In genomic region chr7:19558965-19559364, GRCm38 (mm10) we compare ENCODE assay signal across 8 mouse cellular contexts. TPM values are rescaled to one million over a fixed set of nuclear protein-coding genes. Genes with fewer than 3 reads are reported as not detected.
DNase-seq lines count a peak whose midpoint lies in the region; ATAC-seq lines count a peak whose summit lies in the region.

No protein-coding gene starts in this region.

- WGBS in heart, embryonic 13.5 days, result 33% methylated on average over 2 of the region's 2 CpGs
- WGBS in neural tube, embryonic 13.5 days, result 27% methylated on average over 2 of the region's 2 CpGs

- H3K9me3 ChIP-seq in heart, embryonic 13.5 days, result no peaks in the 10 kb centered on the region
- no peaks in the 10 kb centered on the region for H3K9me3 ChIP-seq in neural tube, embryonic 13.5 days

- no peaks in the 10 kb centered on the region for H3K27me3 ChIP-seq in heart, embryonic 13.5 days (replicated peaks)
- no peaks in the 10 kb centered on the region for H3K27me3 ChIP-seq in neural tube, embryonic 13.5 days

- H3K4me1 ChIP-seq in heart, embryonic 13.5 days, result peaks cover 67% of the 10 kb centered on the region
- H3K4me1 ChIP-seq in neural tube, embryonic 13.5 days (replicated peaks), result peaks cover 62% of the 10 kb centered on the region

- H3K4me3 ChIP-seq in heart, embryonic 13.5 days, result 0 out of 2 replicates have a peak overlapping the region, but pooled peaks have one; percentile 98
- H3K4me3 ChIP-seq in neural tube, embryonic 13.5 days, result peak overlapping the region; percentile 82; the same call in 1 of the 2 replicates

- no peak for DNase-seq in heart, postnatal 4 days
- peak; percentile 45 for DNase-seq in NIH3T3 (ENCODE audit: low read depth)
- DNase-seq in induced T-regulatory cell, adult 2 months (ENCODE audit: low read depth), result peak; percentile 65
- no peak for DNase-seq in left cerebral cortex, adult 11 months (ENCODE audit: low spot score)
- no peak for DNase-seq in frontal cortex, adult 2 months (ENCODE audit: extremely low spot score in 1 of 2, low spot score in 1 of 2)
- DNase-seq in kidney, adult 8-10 months, result no peak

- peaks cover 14% of the 10 kb centered on the region for H3K36me3 ChIP-seq in heart, embryonic 13.5 days
- H3K36me3 ChIP-seq in neural tube, embryonic 13.5 days, result peaks cover 18% of the 10 kb centered on the region; the same call in 1 of the 2 replicates

- peak overlapping the region; percentile 51; the same call in 1 of the 2 replicates for H3K9ac ChIP-seq in heart, embryonic 13.5 days
- peak overlapping the region; percentile 56 for H3K9ac ChIP-seq in neural tube, embryonic 13.5 days

- peak overlapping the region; percentile 98; the same call in 1 of the 2 replicates for H3K4me2 ChIP-seq in heart, embryonic 13.5 days
- peak overlapping the region; percentile 100 for H3K4me2 ChIP-seq in neural tube, embryonic 13.5 days

- no peak for ATAC-seq in heart, embryonic 13.5 days (ENCODE audit: extremely low read depth, insufficient number of reproducible peaks, low FRiP score, low TSS enrichment)
- no peak for ATAC-seq in neural tube, embryonic 13.5 days (ENCODE audit: low read depth)

- H3K27ac ChIP-seq in heart, embryonic 13.5 days (replicated peaks), result no peak overlapping the region
- no peak overlapping the region for H3K27ac ChIP-seq in neural tube, embryonic 13.5 days (replicated peaks)

RNA-seq across cellular contexts. Expression of gene Ppp1r37, which starts 3.9 kb away (rescaled TPM):
- 15.0 and 17.2 TPM in 2 replicates for polyA plus RNA-seq in heart, embryonic 13.5 days (2015; fragmentation: Nextera tagmentation; extraction: Ambion mirVana)
- 10 to 100 TPM; 45.4 to 45.6 TPM for total RNA-seq in heart, postnatal 4 days (2021)
- polyA plus RNA-seq in neural tube, embryonic 13.5 days (2015; fragmentation: Nextera tagmentation; extraction: Ambion mirVana), result 32.7 and 36.5 TPM in 2 replicates
- polyA plus RNA-seq in frontal cortex, adult 2 months (2012; rRNA removed), result 131 and 146 TPM in 2 replicates

RNA-seq across cellular contexts. Expression of gene Zfp296, which starts 18.1 kb away (rescaled TPM):
- 0.12 and 0.32 TPM in 2 replicates for polyA plus RNA-seq in heart, embryonic 13.5 days (2015; fragmentation: Nextera tagmentation; extraction: Ambion mirVana)
- under 1 TPM in 1 of 2 experiments, not detected in 1; 0.17 TPM for total RNA-seq in heart, postnatal 4 days (2021)
- polyA plus RNA-seq in neural tube, embryonic 13.5 days (2015; fragmentation: Nextera tagmentation; extraction: Ambion mirVana), result 0.40 TPM in 1 of 2 replicates, not detected in the other
- 2.0 and 2.9 TPM in 2 replicates for polyA plus RNA-seq in frontal cortex, adult 2 months (2012; rRNA removed)

RNA-seq across cellular contexts. Expression of gene Gemin7, which starts 18.4 kb away (rescaled TPM):
- 114 and 134 TPM in 2 replicates for polyA plus RNA-seq in heart, embryonic 13.5 days (2015; fragmentation: Nextera tagmentation; extraction: Ambion mirVana)
- total RNA-seq in heart, postnatal 4 days (2021), result 10 to 100 TPM; 55.3 to 61.1 TPM
- 153 and 159 TPM in 2 replicates for polyA plus RNA-seq in neural tube, embryonic 13.5 days (2015; fragmentation: Nextera tagmentation; extraction: Ambion mirVana)
- 47.9 and 49.9 TPM in 2 replicates for polyA plus RNA-seq in frontal cortex, adult 2 months (2012; rRNA removed)

RNA-seq across cellular contexts. Expression of gene Nkpd1, which starts 41.3 kb away (rescaled TPM):
- 0.06 TPM in 1 of 2 replicates, not detected in the other for polyA plus RNA-seq in heart, embryonic 13.5 days (2015; fragmentation: Nextera tagmentation; extraction: Ambion mirVana)
- total RNA-seq in heart, postnatal 4 days (2021), result not detected
- polyA plus RNA-seq in neural tube, embryonic 13.5 days (2015; fragmentation: Nextera tagmentation; extraction: Ambion mirVana), result 0.14 TPM in 1 of 2 replicates, not detected in the other
- polyA plus RNA-seq in frontal cortex, adult 2 months (2012; rRNA removed), result 1.0 and 1.4 TPM in 2 replicates

RNA-seq across cellular contexts. Expression of gene Clasrp, which starts 45.3 kb away (rescaled TPM):
- 30.8 and 31.8 TPM in 2 replicates for polyA plus RNA-seq in heart, embryonic 13.5 days (2015; fragmentation: Nextera tagmentation; extraction: Ambion mirVana)
- total RNA-seq in heart, postnatal 4 days (2021), result 10 to 100 TPM; 33.0 to 33.7 TPM
- 52.9 and 61.6 TPM in 2 replicates for polyA plus RNA-seq in neural tube, embryonic 13.5 days (2015; fragmentation: Nextera tagmentation; extraction: Ambion mirVana)
- polyA plus RNA-seq in frontal cortex, adult 2 months (2012; rRNA removed), result 152 and 164 TPM in 2 replicates

Comparison
In these comparisons a context has a peak if more than half of its experiments do, and no peak if none do; other contexts are left out.
1. DNase-seq: peak in NIH3T3 (single experiment) and induced T-regulatory cell, adult 2 months (single experiment); none in heart, postnatal 4 days (single experiment), left cerebral cortex, adult 11 months (single experiment), frontal cortex, adult 2 months (0 of 2) and kidney, adult 8-10 months (0 of 2).